Mouse (Mus musculus) G1E (cell line): ENCODE measurements around the gene Cyp4f16.

Source experiments
- CTCF ChIP-seq: IDR thresholded peaks from 2 replicates; pipeline ENCODE4 v1.5.1; 2012; ENCODE audit warnings: low read depth, low read length, inconsistent platforms, mixed read lengths
- GATA1 ChIP-seq: IDR thresholded peaks from 2 replicates; pipeline ENCODE4 v1.6.1; 2012; ENCODE audit warnings: borderline replicate concordance, low read length, inconsistent platforms, mixed read lengths
- POLR2AphosphoS5 ChIP-seq: IDR thresholded peaks from 2 replicates; pipeline ENCODE4 v1.6.1; 2012; ENCODE audit warnings: low read depth, low read length, inconsistent platforms; ENCODE audit not compliant: insufficient replicate concordance
- TAL1 ChIP-seq: conservative IDR thresholded peaks from 2 replicates; pipeline ENCODE4 v1.6.1; 2012; ENCODE audit warnings: low read depth, low read length, inconsistent platforms, mixed read lengths

DNA sequence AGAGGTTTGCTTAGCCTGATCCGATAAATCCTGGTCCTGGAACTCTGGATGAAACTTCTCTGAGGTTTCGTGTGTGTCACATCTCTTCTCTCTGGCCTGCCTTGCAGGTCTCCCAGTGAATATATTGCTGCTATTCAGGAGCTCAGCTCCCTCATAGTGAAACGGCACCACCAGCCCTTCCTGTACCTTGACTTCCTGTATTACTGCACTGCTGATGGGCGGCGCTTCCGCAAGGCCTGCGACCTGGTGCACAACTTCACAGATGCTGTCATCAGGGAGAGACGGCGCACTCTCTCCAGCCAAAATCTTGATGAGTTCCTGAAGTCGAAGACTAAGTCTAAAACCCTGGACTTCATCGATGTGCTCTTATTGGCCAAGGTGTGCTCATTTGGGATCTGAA lies 12.5 kb upstream of the Cyp4f16 start:
- no peak for TF ChIP-seq GATA1
- no peak for TF ChIP-seq POLR2AphosphoS5
- no peak for TF ChIP-seq CTCF
- TF ChIP-seq TAL1, result no peak
